Mouse (Mus musculus) erythroblast, embryonic 14.5 days (primary cell): ENCODE data around the gene Patj.

Experiments
- GATA1 ChIP-seq: IDR thresholded peaks from 2 replicates; pipeline ENCODE4 v1.6.1; 2012; ENCODE audit warnings: low read length, inconsistent platforms, mixed read lengths
- TAL1 ChIP-seq: IDR thresholded peaks from 3 replicates; pipeline ENCODE4 v1.6.1; 2012; ENCODE audit warnings: low read length, inconsistent platforms, mixed read lengths

GRCm38 (mm10) chr4:98653650-98654049, 258.1 kb downstream of the Patj start:
- no peak for TF ChIP-seq GATA1
- no peak for TF ChIP-seq TAL1
